Mouse (Mus musculus) limb, embryonic 10.5 days (tissue): Measurements from ENCODE around the gene Map2k4. TPM values are rescaled to one million over a fixed set of nuclear protein-coding genes. Genes with fewer than 3 reads are reported as not detected.

Experiments used
- DNase-seq: peaks from one replicate; pipeline ENCODE4 v3.0.0-alpha.2; 2017; ENCODE audit warnings: low spot score
- H3K27ac ChIP-seq: fragments of 300-500 bp; sonication (generic); 2 replicates; pipeline ENCODE4 v1.5.1; 2016; ENCODE audit warnings: mild to moderate bottlenecking
- H3K27me3 ChIP-seq: fragments of 300-500 bp; sonication (generic); 2 replicates; pipeline ENCODE4 v1.6.1; 2016; ENCODE audit warnings: low read depth, mild to moderate bottlenecking; ENCODE audit not compliant: poor library complexity, severe bottlenecking
- H3K36me3 ChIP-seq: fragments of 300-500 bp; sonication (generic); 2 replicates; pipeline ENCODE4 v1.6.1; 2016; ENCODE audit warnings: mild to moderate bottlenecking, moderate library complexity
- H3K4me1 ChIP-seq: fragments of 300-500 bp; sonication (generic); 2 replicates; pipeline ENCODE4 v1.6.1; 2016
- H3K4me3 ChIP-seq: fragments of 300-500 bp; sonication (generic); 2 replicates; pipeline ENCODE4 v1.5.1; 2016; ENCODE audit warnings: mild to moderate bottlenecking, moderate library complexity
- H3K9me3 ChIP-seq: fragments of 300-500 bp; sonication (generic); replicated peaks from 2 replicates; pipeline ENCODE4 v1.6.1; 2016; ENCODE audit warnings: mild to moderate bottlenecking
- WGBS: fragments of 180-500 bp; shearing (Covaris S2); methylation state at CpG from one replicate; pipeline ENCODE4 v1.1.7; 2016; 5-methylcytosine and 5-hydroxymethylcytosine counted together
- polyA plus RNA-seq: library from polyadenylated mRNA; unstranded; fragments of >200 nt; fragmentation: Nextera tagmentation; extraction: Ambion mirVana; gene quantifications from 2 replicates; pipeline ENCODE4 v1.2.1, GENCODE M21; 2016

Map2k4 gene
- polyA plus RNA-seq, 1 experiment from 2014 or later = 69.4 TPM

- H3K36me3 ChIP-seq = no peaks in the 10 kb centered on the region
- no peaks in the 10 kb centered on the region for H3K27me3 ChIP-seq
- no peaks in the 10 kb centered on the region for H3K9me3 ChIP-seq
- no peak overlapping the region for H3K4me3 ChIP-seq
- no peak overlapping the region for H3K27ac ChIP-seq
- no peak for DNase-seq
- WGBS = 81% methylated on average over 10 of the region's 10 CpGs
- H3K4me1 ChIP-seq = no peaks in the 10 kb centered on the region
Observed at GRCm38 (mm10) chr11:65794428-65795219, 6.5 kb upstream of the Map2k4 start.

- H3K9me3 ChIP-seq = no peaks in the 10 kb centered on the region
- peak overlapping the region; percentile 98 for H3K27ac ChIP-seq
- no peak for DNase-seq
- no peaks in the 10 kb centered on the region for H3K27me3 ChIP-seq
- H3K36me3 ChIP-seq = no peaks in the 10 kb centered on the region
- peak overlapping the region; percentile 97 for H3K4me3 ChIP-seq
- peaks cover 12% of the 10 kb centered on the region for H3K4me1 ChIP-seq
- WGBS = under 1% methylated on average over 71 of the region's 71 CpGs
Observed at GRCm38 (mm10) chr11:65787421-65788151, 511 bp downstream of the Map2k4 start.

GRCm38 (mm10) chr11:65786160-65786559, 1.9 kb downstream of the Map2k4 start:
- Histone ChIP-seq H3K4me3 (no peak overlapping the region), H3K9me3 (no peaks in the 10 kb centered on the region)
- whole genome bisulfite sequencing = 86% methylated on average over 2 of the region's 2 CpGs

GRCm38 (mm10) chr11:65781596-65781995, 6.5 kb downstream of the Map2k4 start:
- H3K4me1 ChIP-seq = peaks cover 4% of the 10 kb centered on the region
- no peaks in the 10 kb centered on the region for H3K27me3 ChIP-seq
- H3K27ac ChIP-seq = no peak overlapping the region
- 94% methylated on average over 3 of the region's 3 CpGs for WGBS
- H3K9me3 ChIP-seq = no peaks in the 10 kb centered on the region
- H3K4me3 ChIP-seq = no peak overlapping the region
- H3K36me3 ChIP-seq = peaks cover 24% of the 10 kb centered on the region
- DNase-seq = no peak

More at GRCm38 (mm10) chr11:65786160-65786559, 1.9 kb downstream of the Map2k4 start:
- no peak for DNase-seq
- Histone ChIP-seq H3K4me1 (peaks cover 12% of the 10 kb centered on the region), H3K27ac (no peak overlapping the region), H3K27me3 (no peaks in the 10 kb centered on the region), H3K36me3 (peaks cover 1% of the 10 kb centered on the region)

GRCm38 (mm10) chr11:65779578-65779977, 8.5 kb downstream of the Map2k4 start:
- H3K9me3 ChIP-seq = no peaks in the 10 kb centered on the region

GRCm38 (mm10) chr11:65779066-65779465, 9.0 kb downstream of the Map2k4 start:
- Histone ChIP-seq H3K27ac (no peak overlapping the region), H3K4me3 (no peak overlapping the region), H3K4me1 (no peaks in the 10 kb centered on the region), H3K36me3 (peaks cover 24% of the 10 kb centered on the region), H3K27me3 (no peaks in the 10 kb centered on the region), H3K9me3 (no peaks in the 10 kb centered on the region)
- no peak for DNase-seq
- WGBS = 91% methylated on average over 1 of the region's 1 CpGs

More at GRCm38 (mm10) chr11:65779578-65779977, 8.5 kb downstream of the Map2k4 start:
- no peak for DNase-seq
- Histone ChIP-seq H3K27ac (no peak overlapping the region), H3K4me1 (no peaks in the 10 kb centered on the region), H3K27me3 (no peaks in the 10 kb centered on the region), H3K4me3 (no peak overlapping the region), H3K36me3 (peaks cover 24% of the 10 kb centered on the region)
- whole genome bisulfite sequencing = 97% methylated on average over 1 of the region's 1 CpGs

GRCm38 (mm10) chr11:65777810-65778209, 10.3 kb downstream of the Map2k4 start:
- Histone ChIP-seq H3K9me3 (no peaks in the 10 kb centered on the region), H3K4me1 (no peaks in the 10 kb centered on the region), H3K36me3 (peaks cover 24% of the 10 kb centered on the region), H3K4me3 (no peak overlapping the region), H3K27ac (no peak overlapping the region), H3K27me3 (no peaks in the 10 kb centered on the region)
- 71% methylated on average over 5 of the region's 5 CpGs for WGBS
- no peak for DNase-seq

GRCm38 (mm10) chr11:65776906-65777611, 11.0 kb downstream of the Map2k4 start:
- no peak for DNase-seq
- peaks cover 24% of the 10 kb centered on the region for H3K36me3 ChIP-seq
- H3K9me3 ChIP-seq = no peaks in the 10 kb centered on the region
- no peaks in the 10 kb centered on the region for H3K27me3 ChIP-seq
- 61% methylated on average over 2 of the region's 2 CpGs for WGBS
- H3K4me1 ChIP-seq = no peaks in the 10 kb centered on the region
- no peak overlapping the region for H3K27ac ChIP-seq
- H3K4me3 ChIP-seq = no peak overlapping the region

- H3K4me1 ChIP-seq = no peaks in the 10 kb centered on the region
- H3K27ac ChIP-seq = no peak overlapping the region
- H3K9me3 ChIP-seq = no peaks in the 10 kb centered on the region
- H3K4me3 ChIP-seq = no peak overlapping the region
- DNase-seq = no peak
- peaks cover 4% of the 10 kb centered on the region; the same call in 1 of the 2 replicates for H3K36me3 ChIP-seq
- H3K27me3 ChIP-seq = no peaks in the 10 kb centered on the region
- WGBS = 79% methylated on average over 6 of the region's 6 CpGs
Observed at GRCm38 (mm10) chr11:65773946-65774656, 14.0 kb downstream of the Map2k4 start.

- Histone ChIP-seq H3K9me3 (no peaks in the 10 kb centered on the region), H3K27me3 (no peaks in the 10 kb centered on the region)
- WGBS = 91% methylated on average over 2 of the region's 2 CpGs
Observed at GRCm38 (mm10) chr11:65773535-65773934, 14.6 kb downstream of the Map2k4 start.

GRCm38 (mm10) chr11:65771546-65771945, 16.6 kb downstream of the Map2k4 start:
- Histone ChIP-seq H3K27me3 (no peaks in the 10 kb centered on the region), H3K4me3 (no peak overlapping the region), H3K4me1 (no peaks in the 10 kb centered on the region), H3K36me3 (no peaks in the 10 kb centered on the region), H3K9me3 (no peaks in the 10 kb centered on the region), H3K27ac (no peak overlapping the region)
- WGBS = 97% methylated on average over 1 of the region's 1 CpGs
- DNase-seq = no peak

More at GRCm38 (mm10) chr11:65773535-65773934, 14.6 kb downstream of the Map2k4 start:
- no peaks in the 10 kb centered on the region for H3K36me3 ChIP-seq
- no peaks in the 10 kb centered on the region for H3K4me1 ChIP-seq
- H3K27ac ChIP-seq = no peak overlapping the region
- no peak for DNase-seq
- no peak overlapping the region for H3K4me3 ChIP-seq

GRCm38 (mm10) chr11:65769990-65770389, 18.1 kb downstream of the Map2k4 start:
- WGBS = 90% methylated on average over 5 of the region's 5 CpGs
- Histone ChIP-seq H3K9me3 (no peaks in the 10 kb centered on the region), H3K27me3 (no peaks in the 10 kb centered on the region), H3K27ac (no peak overlapping the region), H3K36me3 (no peaks in the 10 kb centered on the region), H3K4me3 (no peak overlapping the region), H3K4me1 (no peaks in the 10 kb centered on the region)
- DNase-seq = no peak
